Mouse (Mus musculus) bone marrow macrophage, adult 2 months (primary cell): ENCODE results near the gene Gm49673. TPM values are rescaled to one million over a fixed set of nuclear protein-coding genes. Genes with fewer than 3 reads are reported as not detected.

Source experiments
- polyA plus RNA-seq: library from polyadenylated mRNA; stranded (reverse); fragments of >200 nt; gene quantifications from 2 replicates; pipeline ENCODE4 v1.2.4, GENCODE M21; 2012; ENCODE audit not compliant: missing spikeins, insufficient read depth, insufficient read length

Gene Gm49673
- polyA plus RNA-seq, 1 experiment = not detected

Other genes with a start within 250 kb of the Gm49673 start
- 8.0 and 11.4 TPM in 2 replicates for gene Tagap, start 221.8 kb downstream of the Gm49673 start, polyA plus RNA-seq
- 27.9 and 41.5 TPM in 2 replicates for gene Rsph3a, start 202.2 kb downstream of the Gm49673 start, polyA plus RNA-seq
- gene Rnaset2a, start 309 bp upstream of the Gm49673 start, polyA plus RNA-seq = 19.5 and 23.3 TPM in 2 replicates
- 16.4 and 17.4 TPM in 2 replicates for gene Fgfr1op, start 17.7 kb upstream of the Gm49673 start, polyA plus RNA-seq
- not detected in 2 replicates for gene Ccr6, start 88.3 kb upstream of the Gm49673 start, polyA plus RNA-seq
- 103 and 118 TPM in 2 replicates for gene Mpc1, start 135.1 kb upstream of the Gm49673 start, polyA plus RNA-seq
- gene Sft2d1, start 163.3 kb upstream of the Gm49673 start, polyA plus RNA-seq = 161 and 186 TPM in 2 replicates
- 0.24 and 0.67 TPM in 2 replicates for gene Prr18, start 189.7 kb upstream of the Gm49673 start, polyA plus RNA-seq
- not detected in 2 replicates for gene T2, start 208.2 kb upstream of the Gm49673 start, polyA plus RNA-seq